Mouse (Mus musculus) bone marrow, adult 2 months (tissue): ENCODE data around the gene Smg7.

Experiments
- CTCF ChIP-seq: fragments of 200-500 bp; IDR thresholded peaks from 2 replicates; pipeline ENCODE4 v1.5.1; 2011; ENCODE audit warnings: low read length, control low read depth; ENCODE audit not compliant: control insufficient read depth, insufficient read depth
- POLR2A ChIP-seq: fragments of 200-500 bp; IDR thresholded peaks from 2 replicates; pipeline ENCODE4 v1.6.1; 2011; ENCODE audit warnings: low read depth, mild to moderate bottlenecking, control low read depth, low read length, borderline replicate concordance; ENCODE audit not compliant: control insufficient read depth

- TF ChIP-seq CTCF (no peak), POLR2A (no peak)
Measured at GRCm38 (mm10) chr1:152916936-152917335, 14.5 kb upstream of the Smg7 start.
